Mouse (Mus musculus) neural tube, postnatal 0 days (tissue): ENCODE data around the gene Akap4. TPM values are rescaled to one million over a fixed set of nuclear protein-coding genes. Genes with fewer than 3 reads are reported as not detected.

ENCODE experiments used
- polyA plus RNA-seq: library from polyadenylated mRNA; unstranded; fragments of >200 nt; fragmentation: Nextera tagmentation; extraction: Ambion mirVana; gene quantifications from 2 replicates; pipeline ENCODE4 v1.2.1, GENCODE M21; 2015

Gene Akap4
- not detected in 2 replicates for polyA plus RNA-seq

GRCm38 (mm10) chrX:7067219-7067618, at the start of gene Akap4:
Akap4 (plus strand) TSS chrX:7067519.

GRCm38 (mm10) chrX:7041519-7041918, 25.8 kb upstream of the Akap4 start, which contains the start of gene Ccnb3:
Ccnb3 (minus strand) TSS chrX:7041619.

Other genes with a start within 250 kb of the Akap4 start
- gene Ccnb3, start 25.9 kb upstream of the Akap4 start, polyA plus RNA-seq: not detected in 2 replicates